8 mouse cellular contexts compared by ENCODE assay signal in genomic region chr4:126058134-126058996, GRCm38 (mm10). TPM values are rescaled to one million over a fixed set of nuclear protein-coding genes. Genes with fewer than 3 reads are reported as not detected.
A peak's percentile ranks its signal among the peaks of the same experiment; 100 is the strongest.
DNase-seq lines count a peak whose midpoint lies in the region; ATAC-seq lines count a peak whose summit lies in the region.

Gene Oscp1 (plus strand): TSS chr4:126058565.

- peak within 1 kb of the TSS; percentile 93 for H3K4me2 ChIP-seq in heart, embryonic 16.5 days (ENCODE audit: low read depth, low read length)
- H3K4me2 ChIP-seq in liver, embryonic 15.5 days: peak within 1 kb of the TSS; percentile 94
- peak within 1 kb of the TSS; percentile 64 for H3K4me2 ChIP-seq in neural tube, embryonic 12.5 days (replicated peaks)

- H3K27me3 ChIP-seq in forebrain, embryonic 10.5 days (ENCODE audit: poor library complexity, severe bottlenecking): no peaks in the 10 kb centered on the region
- H3K27me3 ChIP-seq in heart, embryonic 16.5 days (ENCODE audit: control insufficient read depth, insufficient read depth, low read length): no peaks in the 10 kb centered on the region
- no peaks in the 10 kb centered on the region for H3K27me3 ChIP-seq in liver, embryonic 15.5 days
- H3K27me3 ChIP-seq in neural tube, embryonic 12.5 days (replicated peaks): no peaks in the 10 kb centered on the region

- H3K4me1 ChIP-seq in forebrain, embryonic 10.5 days: peaks cover 19% of the 10 kb centered on the region
- peaks cover 9% of the 10 kb centered on the region for H3K4me1 ChIP-seq in heart, embryonic 16.5 days (ENCODE audit: control insufficient read depth, insufficient read depth, low read length)
- peaks cover 34% of the 10 kb centered on the region for H3K4me1 ChIP-seq in liver, embryonic 15.5 days (replicated peaks)
- peaks cover 18% of the 10 kb centered on the region for H3K4me1 ChIP-seq in neural tube, embryonic 12.5 days

- H3K27ac ChIP-seq in forebrain, embryonic 10.5 days: peak within 1 kb of the TSS; percentile 88
- peak within 1 kb of the TSS; percentile 51; the same call in 1 of the 2 replicates for H3K27ac ChIP-seq in heart, embryonic 16.5 days (ENCODE audit: low read length)
- H3K27ac ChIP-seq in liver, embryonic 15.5 days (replicated peaks): peak within 1 kb of the TSS; percentile 86
- no peak within 1 kb of the TSS; the same call in 1 of the 2 replicates for H3K27ac ChIP-seq in neural tube, embryonic 12.5 days

- no peaks in the 10 kb centered on the region for H3K9me3 ChIP-seq in forebrain, embryonic 10.5 days
- no peaks in the 10 kb centered on the region for H3K9me3 ChIP-seq in heart, embryonic 16.5 days (replicated peaks; ENCODE audit: control insufficient read depth, low read length)
- no peaks in the 10 kb centered on the region for H3K9me3 ChIP-seq in liver, embryonic 15.5 days (replicated peaks)
- H3K9me3 ChIP-seq in neural tube, embryonic 12.5 days: no peaks in the 10 kb centered on the region

- ATAC-seq in CD4-positive, CD25-positive, alpha-beta regulatory T cell, adult 4 months: peak; percentile 99
- peak; percentile 94 for ATAC-seq in heart, embryonic 16.5 days (replicated peaks; ENCODE audit: extremely low read depth, insufficient read depth, low FRiP score)
- peak; percentile 95 for ATAC-seq in liver, embryonic 15.5 days (ENCODE audit: insufficient read depth)
- ATAC-seq in neural tube, embryonic 12.5 days (ENCODE audit: low FRiP score, low read depth): peak; percentile 98

- DNase-seq in c-Kit-negative CD71-positive TER-119-positive erythroid progenitor cells, embryonic 14.5 days (ENCODE audit: low read depth, low spot score): peak; percentile 88
- peak; percentile 95 for DNase-seq in forebrain, embryonic 10.5 days (ENCODE audit: extremely low spot score, low spot score)
- DNase-seq in kidney, postnatal 36 days: peak; percentile 93 to 95
- peak; percentile 93 for DNase-seq in telencephalon, adult 2 months (ENCODE audit: low read depth, low spot score)

- WGBS in forebrain, embryonic 10.5 days: under 1% methylated on average over 57 of the region's 57 CpGs
- WGBS in heart, embryonic 16.5 days: 1% methylated on average over 57 of the region's 57 CpGs
- WGBS in liver, embryonic 15.5 days (ENCODE audit: insufficient replicate concordance): under 1% methylated on average over 57 of the region's 57 CpGs
- WGBS in neural tube, embryonic 12.5 days: under 1% methylated on average over 57 of the region's 57 CpGs

- peaks cover 35% of the 10 kb centered on the region for H3K36me3 ChIP-seq in forebrain, embryonic 10.5 days (replicated peaks)
- H3K36me3 ChIP-seq in heart, embryonic 16.5 days (ENCODE audit: control insufficient read depth, insufficient read depth): peaks cover 21% of the 10 kb centered on the region
- H3K36me3 ChIP-seq in liver, embryonic 15.5 days (replicated peaks): peaks cover 33% of the 10 kb centered on the region
- peaks cover 28% of the 10 kb centered on the region for H3K36me3 ChIP-seq in neural tube, embryonic 12.5 days

- peak within 1 kb of the TSS; percentile 68 for H3K4me3 ChIP-seq in forebrain, embryonic 10.5 days
- H3K4me3 ChIP-seq in heart, embryonic 16.5 days (ENCODE audit: low read length): peak within 1 kb of the TSS; percentile 68
- peak within 1 kb of the TSS; percentile 81 for H3K4me3 ChIP-seq in liver, embryonic 15.5 days (replicated peaks)
- peak within 1 kb of the TSS; percentile 65 for H3K4me3 ChIP-seq in neural tube, embryonic 12.5 days

- peak within 1 kb of the TSS; percentile 76 for H3K9ac ChIP-seq in heart, embryonic 16.5 days (ENCODE audit: low read length)
- peak within 1 kb of the TSS; percentile 68 for H3K9ac ChIP-seq in liver, embryonic 15.5 days
- H3K9ac ChIP-seq in neural tube, embryonic 12.5 days: peak within 1 kb of the TSS; percentile 51

RNA-seq across cellular contexts. Expression of gene Oscp1, which starts in this region (rescaled TPM):
- under 1 TPM in 1 of 2 experiments, not detected in 1; 0.70 TPM for polyA plus RNA-seq in CD4-positive, CD25-positive, alpha-beta regulatory T cell, adult 4 months (2017; shearing (Covaris generic))
- polyA plus RNA-seq in forebrain, embryonic 10.5 days (2016; fragmentation: Nextera tagmentation; extraction: Ambion mirVana): 31.1 and 34.4 TPM in 2 replicates
- 7.4 and 8.3 TPM in 2 replicates for polyA plus RNA-seq in heart, embryonic 16.5 days (2015; fragmentation: Nextera tagmentation; extraction: Ambion mirVana)
- polyA plus RNA-seq in liver, embryonic 15.5 days (2015; fragmentation: Nextera tagmentation; extraction: Ambion mirVana): 1.6 and 1.9 TPM in 2 replicates
- 23.7 and 24.1 TPM in 2 replicates for polyA plus RNA-seq in neural tube, embryonic 12.5 days (2016; fragmentation: Nextera tagmentation; extraction: Ambion mirVana)

Comparison
In these comparisons a context has a peak if more than half of its experiments do, and no peak if none do; other contexts are left out.
1. Peak in ATAC-seq in CD4-positive, CD25-positive, alpha-beta regulatory T cell, adult 4 months; RNA of the gene not detected or under 1 TPM.